Mouse (Mus musculus): ENCODE data around the gene Inmt. TPM values are rescaled to one million over a fixed set of nuclear protein-coding genes. Genes with fewer than 3 reads are reported as not detected.

Inmt gene
- polyA plus RNA-seq, 1 experiment: 246 TPM

GRCm38 (mm10) chr6:55169818-55170217 is 5.0 kb downstream of the Inmt start:
- DNase-seq (ENCODE audit: low spot score): no peak

GRCm38 (mm10) chr6:55166777-55167463 is 7.9 kb downstream of the Inmt start:
- no peak for DNase-seq (ENCODE audit: low spot score)

- DNase-seq (ENCODE audit: low spot score): no peak
Measured at GRCm38 (mm10) chr6:55163046-55163584, 11.7 kb downstream of the Inmt start.

GRCm38 (mm10) chr6:55161311-55161761 is 13.5 kb downstream of the Inmt start:
- DNase-seq (ENCODE audit: low spot score): no peak

- no peak for DNase-seq (ENCODE audit: low spot score)
Measured at GRCm38 (mm10) chr6:55159256-55159655, 15.6 kb downstream of the Inmt start.

- DNase-seq (ENCODE audit: low spot score): no peak
Measured at GRCm38 (mm10) chr6:55152226-55152625, 22.6 kb downstream of the Inmt start.

- no peak for DNase-seq (ENCODE audit: low spot score)
Measured at GRCm38 (mm10) chr6:55146138-55146537, 28.7 kb downstream of the Inmt start.

- no peak for DNase-seq (ENCODE audit: low spot score)
Measured at GRCm38 (mm10) chr6:55145285-55145684, 29.6 kb downstream of the Inmt start.

- DNase-seq (ENCODE audit: low spot score): no peak
Measured at GRCm38 (mm10) chr6:55138343-55138742, 36.5 kb downstream of the Inmt start.

GRCm38 (mm10) chr6:55133425-55133824 is 41.4 kb downstream of the Inmt start:
- DNase-seq (ENCODE audit: low spot score): no peak

- DNase-seq (ENCODE audit: low spot score): no peak
Measured at GRCm38 (mm10) chr6:55132794-55133193, 42.0 kb downstream of the Inmt start, which contains the start of gene Crhr2. Gene Crhr2, minus strand, starts transcription at chr6:55133016.

- no peak for DNase-seq (ENCODE audit: low spot score)
Measured at GRCm38 (mm10) chr6:55131301-55131700, 43.5 kb downstream of the Inmt start.

- DNase-seq (ENCODE audit: low spot score): no peak
Measured at GRCm38 (mm10) chr6:55130631-55131030, 44.2 kb downstream of the Inmt start.

GRCm38 (mm10) chr6:55128391-55128790 is 46.5 kb downstream of the Inmt start:
- no peak for DNase-seq (ENCODE audit: low spot score)

GRCm38 (mm10) chr6:55126576-55126975 is 48.3 kb downstream of the Inmt start:
- DNase-seq (ENCODE audit: low spot score): no peak

GRCm38 (mm10) chr6:55123056-55123455 is 51.8 kb downstream of the Inmt start:
- no peak for DNase-seq (ENCODE audit: low spot score)

Other genes starting within 250 kb of the Inmt start
- gene Nod1, start 202.4 kb downstream of the Inmt start, polyA plus RNA-seq (2012; rRNA removed): 22.1 and 23.4 TPM in 2 replicates
- gene Ggct, start 182.1 kb downstream of the Inmt start, polyA plus RNA-seq (2012; rRNA removed): 4.6 and 7.5 TPM in 2 replicates
- 55.9 and 57.9 TPM in 2 replicates for gene Gars, start 137.0 kb downstream of the Inmt start, polyA plus RNA-seq (2012; rRNA removed)
- gene Crhr2, start 42.0 kb downstream of the Inmt start, polyA plus RNA-seq (2012; rRNA removed): 0.54 and 0.59 TPM in 2 replicates
- gene Mindy4, start 28.3 kb upstream of the Inmt start, polyA plus RNA-seq (2012; rRNA removed): 11.4 and 12.3 TPM in 2 replicates
- gene Aqp1, start 161.4 kb upstream of the Inmt start, polyA plus RNA-seq (2012; rRNA removed): 444 and 459 TPM in 2 replicates
- not detected in 2 replicates for gene Ghrhr, start 201.3 kb upstream of the Inmt start, polyA plus RNA-seq (2012; rRNA removed)

All from urinary bladder, adult 2 months (tissue).